Mouse (Mus musculus) thymus, adult 2 months (tissue): ENCODE measurements around the gene Slc16a10. TPM values are rescaled to one million over a fixed set of nuclear protein-coding genes. Genes with fewer than 3 reads are reported as not detected.

Experiments
- DNase-seq: peaks from one replicate; pipeline ENCODE4 v3.0.0; 2021
- H3K27ac ChIP-seq: fragments of 200-500 bp; 2 replicates; pipeline ENCODE4 v1.5.1; 2012; ENCODE audit warnings: low read length, control low read depth; ENCODE audit not compliant: control insufficient read depth, insufficient read depth
- H3K27me3 ChIP-seq: fragments of 200-500 bp; 2 replicates; pipeline ENCODE4 v1.6.1; 2012; ENCODE audit warnings: mild to moderate bottlenecking, low read length, moderate library complexity, mixed read lengths; ENCODE audit not compliant: control insufficient read depth, insufficient read depth
- H3K36me3 ChIP-seq: fragments of 200-500 bp; 2 replicates; pipeline ENCODE4 v1.6.1; 2012; ENCODE audit warnings: mild to moderate bottlenecking, low read length, moderate library complexity; ENCODE audit not compliant: control insufficient read depth, insufficient read depth
- H3K4me1 ChIP-seq: fragments of 200-500 bp; replicated peaks from 2 replicates; pipeline ENCODE4 v1.6.1; 2012; ENCODE audit warnings: low read length; ENCODE audit not compliant: control insufficient read depth, insufficient read depth
- H3K4me3 ChIP-seq: fragments of 200-500 bp; 2 replicates; pipeline ENCODE4 v1.5.1; 2012; ENCODE audit warnings: mild to moderate bottlenecking, low read length, control low read depth, moderate library complexity; ENCODE audit not compliant: control insufficient read depth, insufficient read depth
- CTCF ChIP-seq: fragments of 200-500 bp; IDR thresholded peaks from 2 replicates; pipeline ENCODE4 v1.5.1; 2012; ENCODE audit warnings: mild to moderate bottlenecking, control low read depth, low read length, moderate library complexity, borderline replicate concordance; ENCODE audit not compliant: control insufficient read depth, poor library complexity, insufficient read depth; ENCODE audit errors: extremely low read depth
- POLR2A ChIP-seq: fragments of 200-500 bp; IDR thresholded peaks from 2 replicates; pipeline ENCODE4 v1.6.1; 2012; ENCODE audit warnings: mild to moderate bottlenecking, low read length, control low read depth, moderate library complexity; ENCODE audit not compliant: control insufficient read depth, poor library complexity, insufficient read depth; ENCODE audit errors: extremely low read depth
- WGBS: fragments of 180-500 bp; shearing (Covaris S2); methylation state at CpG from one replicate; pipeline ENCODE4 v1.1.7; 2018; 5-methylcytosine and 5-hydroxymethylcytosine counted together
- polyA plus RNA-seq: library from polyadenylated mRNA; depleted of rRNA; stranded (reverse); fragments of >200 nt; gene quantifications from 2 replicates; pipeline ENCODE4 v1.2.3, GENCODE M21; 2012

Slc16a10 gene
- polyA plus RNA-seq, 1 experiment: 45.4 TPM

DNA sequence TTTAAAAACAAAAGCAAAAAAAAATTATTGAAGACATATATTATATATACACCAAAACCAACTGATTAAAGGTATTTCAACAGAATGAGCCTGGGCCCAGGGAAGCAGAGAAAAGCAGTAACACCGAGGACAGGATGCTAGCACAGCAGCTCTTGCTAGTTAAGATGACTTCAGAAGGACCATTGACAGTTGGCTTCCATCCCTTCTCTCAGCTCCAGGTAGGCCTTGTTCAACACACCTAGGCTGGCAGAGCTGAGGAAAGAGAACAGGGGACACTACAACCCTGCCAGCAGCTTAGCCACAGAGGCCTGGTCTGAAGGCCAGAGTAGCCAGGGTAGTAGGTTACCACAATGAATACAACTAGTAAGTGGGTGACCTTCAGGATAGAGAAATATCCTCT is 11.9 kb downstream of the Slc16a10 start:
- H3K4me3 ChIP-seq: no peak overlapping the region
- 63% methylated on average over 1 of the region's 1 CpGs for WGBS
- no peak for DNase-seq
- TF ChIP-seq POLR2A (no peak), CTCF (no peak)
- peaks cover 16% of the 10 kb centered on the region for H3K4me1 ChIP-seq
- no peak overlapping the region for H3K27ac ChIP-seq
- no peaks in the 10 kb centered on the region for H3K36me3 ChIP-seq
- no peaks in the 10 kb centered on the region for H3K27me3 ChIP-seq

DNA sequence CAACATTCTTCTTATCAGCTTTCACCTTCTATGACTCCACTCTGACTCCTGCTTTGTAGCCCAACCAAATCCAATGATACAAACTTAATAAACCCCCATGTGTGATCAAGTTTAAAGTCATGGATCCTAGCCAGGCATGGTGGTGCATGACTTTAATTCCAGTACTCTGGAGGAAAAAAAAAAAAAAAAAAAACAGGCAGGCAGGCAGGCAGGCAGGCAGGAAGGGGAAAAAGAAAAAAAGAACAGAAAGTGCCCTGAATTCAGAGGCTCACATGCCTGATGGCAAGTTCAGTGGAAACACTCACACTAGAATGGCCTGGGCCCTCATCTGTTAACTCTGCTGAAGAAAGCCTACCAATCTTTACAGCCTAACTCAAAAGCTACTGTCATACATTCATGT is 12.9 kb downstream of the Slc16a10 start:
- H3K27me3 ChIP-seq: no peaks in the 10 kb centered on the region
- no peaks in the 10 kb centered on the region for H3K36me3 ChIP-seq
- TF ChIP-seq POLR2A (no peak), CTCF (no peak)
- no peak overlapping the region for H3K27ac ChIP-seq
- H3K4me3 ChIP-seq: no peak overlapping the region
- DNase-seq: no peak
- H3K4me1 ChIP-seq: peaks cover 20% of the 10 kb centered on the region

- WGBS: 71% methylated on average over 7 of the region's 7 CpGs
- TF ChIP-seq POLR2A: no peak
- no peak for TF ChIP-seq CTCF
- DNase-seq: no peak
- Histone ChIP-seq H3K4me3 (no peak overlapping the region), H3K36me3 (no peaks in the 10 kb centered on the region), H3K27me3 (no peaks in the 10 kb centered on the region), H3K4me1 (peaks cover 20% of the 10 kb centered on the region), H3K27ac (no peak overlapping the region)
These were observed 13.6 kb downstream of the Slc16a10 start for GRCm38 (mm10) chr10:40128497-40128896.

DNA sequence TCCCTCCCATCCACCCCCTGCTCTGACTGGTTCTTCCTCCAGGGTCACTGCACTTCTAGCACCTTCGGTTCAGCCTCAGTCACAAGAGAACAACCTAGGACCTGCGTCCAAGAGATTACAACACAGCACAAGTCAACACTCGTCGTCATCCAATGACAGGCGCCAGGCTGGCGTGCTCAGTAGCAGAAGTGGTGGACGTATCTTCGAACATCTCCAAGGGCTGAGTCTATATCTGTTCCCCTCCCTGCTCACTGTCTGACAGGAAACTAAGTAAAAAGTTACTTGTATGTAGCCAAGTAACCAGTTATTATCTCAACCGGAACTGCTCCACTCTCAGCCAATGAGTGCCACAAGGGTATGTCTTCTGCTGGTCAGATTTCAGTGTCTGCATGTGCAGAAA is 16.9 kb downstream of the Slc16a10 start:
- Histone ChIP-seq H3K27me3 (no peaks in the 10 kb centered on the region), H3K4me1 (peaks cover 9% of the 10 kb centered on the region), H3K27ac (no peak overlapping the region), H3K36me3 (no peaks in the 10 kb centered on the region), H3K4me3 (no peak overlapping the region)
- whole genome bisulfite sequencing: 65% methylated on average over 9 of the region's 9 CpGs
- TF ChIP-seq POLR2A: no peak
- TF ChIP-seq CTCF: no peak
- DNase-seq: no peak

- Histone ChIP-seq H3K27me3 (no peaks in the 10 kb centered on the region), H3K36me3 (no peaks in the 10 kb centered on the region), H3K4me1 (peaks cover 9% of the 10 kb centered on the region), H3K4me3 (no peak overlapping the region), H3K27ac (no peak overlapping the region)
- WGBS: 30% methylated on average over 4 of the region's 4 CpGs
- DNase-seq: no peak
- TF ChIP-seq CTCF: no peak
- TF ChIP-seq POLR2A: no peak
These were observed 17.5 kb downstream of the Slc16a10 start for GRCm38 (mm10) chr10:40124570-40124969.

DNA sequence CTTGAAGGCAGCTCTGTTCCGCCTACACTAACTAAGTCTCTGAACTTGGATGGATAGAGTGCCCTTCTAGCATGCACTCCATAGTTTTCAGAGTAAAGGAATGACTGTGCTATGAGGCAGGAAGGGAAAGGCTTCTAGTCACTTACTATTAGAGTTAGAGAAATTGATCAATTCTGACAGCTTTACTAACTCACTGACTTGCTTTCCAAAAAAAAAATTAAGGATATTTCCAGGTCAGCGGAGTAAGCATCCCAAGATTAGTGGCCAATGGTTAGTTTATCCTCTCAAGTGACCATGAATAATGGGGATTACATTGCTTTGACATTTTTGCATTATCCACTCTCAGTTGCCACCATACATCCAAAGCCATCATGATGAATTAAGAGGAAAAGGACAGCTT is 18.0 kb downstream of the Slc16a10 start:
- Histone ChIP-seq H3K27ac (no peak overlapping the region), H3K4me3 (no peak overlapping the region), H3K36me3 (no peaks in the 10 kb centered on the region), H3K27me3 (no peaks in the 10 kb centered on the region), H3K4me1 (peaks cover 9% of the 10 kb centered on the region)
- no peak for DNase-seq
- TF ChIP-seq POLR2A (no peak), CTCF (no peak)
- 88% methylated on average over 2 of the region's 2 CpGs for WGBS

DNA sequence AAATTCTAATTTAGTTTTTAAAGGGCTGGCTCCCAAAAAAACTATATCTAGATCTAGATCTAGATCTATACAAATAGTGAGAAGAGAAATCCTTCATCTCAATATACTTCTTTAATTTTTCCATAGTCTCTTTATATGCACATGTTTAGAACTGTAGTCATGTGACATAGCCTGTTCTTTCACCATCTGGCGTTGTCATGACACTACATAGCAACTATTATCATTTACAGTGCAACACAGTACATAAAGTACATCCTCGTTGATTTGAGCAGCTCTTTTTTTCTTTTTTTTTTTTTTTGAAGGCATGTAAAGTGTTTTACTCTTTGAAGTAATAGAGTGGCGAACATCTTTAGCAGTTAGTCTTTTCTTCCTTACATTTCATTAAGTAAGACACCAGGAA is 22.6 kb downstream of the Slc16a10 start:
- no peaks in the 10 kb centered on the region for H3K27me3 ChIP-seq
- H3K27ac ChIP-seq: no peak overlapping the region
- TF ChIP-seq POLR2A: no peak
- no peak for TF ChIP-seq CTCF
- no peak for DNase-seq
- H3K36me3 ChIP-seq: no peaks in the 10 kb centered on the region
- 45% methylated on average over 3 of the region's 3 CpGs for WGBS
- no peak overlapping the region for H3K4me3 ChIP-seq
- no peaks in the 10 kb centered on the region for H3K4me1 ChIP-seq

- Histone ChIP-seq H3K27me3 (no peaks in the 10 kb centered on the region), H3K4me1 (no peaks in the 10 kb centered on the region), H3K4me3 (no peak overlapping the region), H3K27ac (no peak overlapping the region), H3K36me3 (no peaks in the 10 kb centered on the region)
- TF ChIP-seq POLR2A (no peak), CTCF (no peak)
- no peak for DNase-seq
- 98% methylated on average over 5 of the region's 5 CpGs for WGBS
These were observed 23.2 kb downstream of the Slc16a10 start for GRCm38 (mm10) chr10:40118743-40119387.
